Mouse (Mus musculus) adrenal gland, postnatal 14 days (tissue): ENCODE results near the gene Smim20. TPM values are rescaled to one million over a fixed set of nuclear protein-coding genes. Genes with fewer than 3 reads are reported as not detected.

Experiments
- DNase-seq: peaks from one replicate; pipeline ENCODE4 v3.0.0; 2021; ENCODE audit warnings: mixed read lengths
- long read RNA-seq, 2 experiments: library from polyadenylated mRNA; stranded (forward); transcript quantifications; one replicate each; pipeline ENCODE4 v2.0.0; 2021
- total RNA-seq: library from RNA; stranded (reverse); gene quantifications from 2 replicates; pipeline ENCODE4 v1.2.3, GENCODE M21; 2021

The Smim20 gene
- total RNA-seq = 63.7 and 65.9 TPM in 2 replicates
- long read RNA-seq, experiment 1, transcript Smim20-201 (3 exons, 922 nt) = major isoform, 82 of 89 reads
- long read RNA-seq, experiment 1, partial matches to known transcripts = 0 of 89 reads
- long read RNA-seq, experiment 1, other reads (novel, unspliced or antisense) = 3 of 89 reads
- long read RNA-seq, experiment 2, transcript Smim20-201 (3 exons, 922 nt) = major isoform, 43 of 51 reads
- long read RNA-seq, experiment 2, partial matches to known transcripts = 0 of 51 reads
- long read RNA-seq, experiment 2, other reads (novel, unspliced or antisense) = 6 of 51 reads

- DNase-seq = peak; percentile 95
Measured at GRCm38 (mm10) chr5:53266931-53267853, at the start of gene Smim20. Smim20 (plus strand) TSS chr5:53267083.

GRCm38 (mm10) chr5:53225434-53225833, 41.4 kb upstream of the Smim20 start:
- no peak for DNase-seq

GRCm38 (mm10) chr5:53230560-53230959, 36.3 kb upstream of the Smim20 start:
- DNase-seq = no peak

- no peak for DNase-seq
Measured at GRCm38 (mm10) chr5:53235551-53235950, 31.3 kb upstream of the Smim20 start.

- peak; percentile 51 for DNase-seq
Measured at GRCm38 (mm10) chr5:53236136-53236535, 30.7 kb upstream of the Smim20 start.

GRCm38 (mm10) chr5:53236749-53237148, 30.1 kb upstream of the Smim20 start:
- DNase-seq = no peak

- no peak for DNase-seq
Measured at GRCm38 (mm10) chr5:53238761-53239160, 28.1 kb upstream of the Smim20 start.

- DNase-seq = no peak
Measured at GRCm38 (mm10) chr5:53239189-53239588, 27.7 kb upstream of the Smim20 start.

GRCm38 (mm10) chr5:53239831-53240440, 26.9 kb upstream of the Smim20 start:
- no peak for DNase-seq

- no peak for DNase-seq
Measured at GRCm38 (mm10) chr5:53241109-53241508, 25.8 kb upstream of the Smim20 start.

GRCm38 (mm10) chr5:53241963-53242362, 24.9 kb upstream of the Smim20 start:
- peak; percentile 23 for DNase-seq

- no peak for DNase-seq
Measured at GRCm38 (mm10) chr5:53242865-53243499, 23.9 kb upstream of the Smim20 start.

- DNase-seq = no peak
Measured at GRCm38 (mm10) chr5:53243933-53244332, 22.9 kb upstream of the Smim20 start.

- no peak for DNase-seq
Measured at GRCm38 (mm10) chr5:53248499-53248898, 18.4 kb upstream of the Smim20 start.

- DNase-seq = no peak
Measured at GRCm38 (mm10) chr5:53249431-53250061, 17.3 kb upstream of the Smim20 start.

GRCm38 (mm10) chr5:53254154-53254553, 12.7 kb upstream of the Smim20 start:
- DNase-seq = no peak

- DNase-seq = no peak
Measured at GRCm38 (mm10) chr5:53254821-53255220, 12.1 kb upstream of the Smim20 start.

GRCm38 (mm10) chr5:53258038-53258786, 8.7 kb upstream of the Smim20 start:
- peak; percentile 51 for DNase-seq

- DNase-seq = no peak
Measured at GRCm38 (mm10) chr5:53259894-53260293, 7.0 kb upstream of the Smim20 start.

- DNase-seq = no peak
Measured at GRCm38 (mm10) chr5:53261999-53262398, 4.9 kb upstream of the Smim20 start.

- peak; percentile 62 for DNase-seq
Measured at GRCm38 (mm10) chr5:53264061-53264460, 2.8 kb upstream of the Smim20 start.
